Mouse (Mus musculus) liver, embryonic 14.5 days (tissue): Measurements from ENCODE around the gene Cd200r4.

Experiments used
- CTCF ChIP-seq: IDR thresholded peaks from 2 replicates; pipeline ENCODE4 v1.5.1; 2016; ENCODE audit warnings: antibody characterized with exemption, low read depth, control low read depth
- EP300 ChIP-seq: IDR thresholded peaks from 2 replicates; pipeline ENCODE4 v1.6.1; 2016; ENCODE audit warnings: antibody characterized with exemption, low read depth

DNA sequence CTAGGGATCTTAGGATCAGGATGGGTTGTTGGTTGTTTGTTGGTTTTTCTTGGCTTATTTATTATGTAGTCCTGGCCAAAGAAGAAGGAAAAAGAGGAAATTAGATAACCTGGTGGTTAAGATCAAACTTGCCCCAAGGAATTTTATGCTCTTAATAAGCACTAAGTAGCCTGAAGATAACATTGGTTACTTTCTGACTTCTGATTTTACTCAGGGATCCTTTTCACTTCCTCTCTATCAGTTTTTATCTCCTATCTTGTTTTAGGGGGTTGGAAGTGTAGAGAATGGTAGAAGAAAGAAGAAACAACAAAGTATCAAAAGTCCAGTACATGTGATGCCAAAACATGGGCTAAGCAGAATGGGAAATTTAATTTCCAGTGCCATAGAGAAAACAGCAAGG lies 5.6 kb upstream of the Cd200r4 start:
- TF ChIP-seq CTCF (no peak), EP300 (no peak)
